Mouse (Mus musculus): ENCODE data around the gene Shf. TPM values are rescaled to one million over a fixed set of nuclear protein-coding genes. Genes with fewer than 3 reads are reported as not detected.
"Not testable (repeated sequence)": the region's sequence is repeated elsewhere in the genome, so short reads cannot be mapped to it uniquely, and the experiment has no call there.

Shf gene
- 2.3 and 2.6 TPM in 2 replicates for polyA plus RNA-seq (2015; fragmentation: Nextera tagmentation; extraction: Ambion mirVana)

DNA sequence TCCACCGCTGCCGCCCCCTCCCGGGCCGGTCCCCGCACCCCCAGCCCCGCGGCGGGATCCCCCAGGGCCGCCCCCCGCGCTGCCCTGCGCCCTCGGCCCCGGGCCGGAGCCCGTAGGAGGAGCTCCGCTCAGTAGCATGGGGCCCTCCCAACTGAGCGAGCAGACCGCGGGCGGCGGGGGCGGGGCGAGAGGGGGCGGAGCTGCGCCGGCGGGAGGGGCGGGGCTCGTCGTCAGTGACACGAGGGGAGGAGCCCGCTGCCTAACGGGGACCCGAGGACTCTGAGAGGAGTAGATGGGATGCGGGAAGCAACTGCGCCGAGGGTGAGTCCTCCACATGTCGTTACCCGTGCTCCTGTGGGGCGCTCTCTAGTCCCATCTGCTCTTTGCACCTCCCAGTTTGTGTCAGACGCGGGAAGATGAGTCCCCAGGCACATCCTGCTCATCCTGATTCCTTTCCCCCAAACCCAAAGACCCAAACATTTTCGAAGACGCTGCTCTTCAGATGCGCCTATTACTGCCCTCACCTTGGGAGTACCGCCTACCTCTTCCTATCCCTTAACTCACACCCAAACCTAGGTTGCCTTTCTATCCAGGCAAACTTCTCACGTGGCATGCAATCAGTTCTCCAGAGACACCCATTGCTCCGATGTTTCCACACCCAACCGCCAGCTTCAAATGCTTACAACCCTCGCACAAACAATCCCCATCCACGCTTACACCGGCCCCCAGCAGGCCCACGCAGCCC is at the start of gene Shf:
Gene Shf (minus strand): TSS at position 168 of the 745 bp plus-strand sequence.
- Histone ChIP-seq H3K27me3 (replicated peaks) (no peaks in the 10 kb centered on the region), H3K9me3 (no peaks in the 10 kb centered on the region), H3K27ac (peak within 1 kb of the TSS; percentile 37; the same call in 1 of the 2 replicates), H3K36me3 (no peaks in the 10 kb centered on the region), H3K4me1 (peaks cover 13% of the 10 kb centered on the region), H3K4me3 (replicated peaks) (peak within 1 kb of the TSS; percentile 58), H3K4me2 (peak within 1 kb of the TSS; percentile 68), H3K9ac (peak within 1 kb of the TSS; percentile 82)
- WGBS: 1% methylated on average over 49 of the region's 54 CpGs
- peak; percentile 93 for ATAC-seq (ENCODE audit: insufficient read depth, low FRiP score, low read depth)

GRCm38 (mm10) chr2:122408928-122409327 is 40.0 kb upstream of the Shf start:
- Histone ChIP-seq H3K27me3 (replicated peaks) (no peaks in the 10 kb centered on the region), H3K9me3 (no peaks in the 10 kb centered on the region), H3K9ac (no peak overlapping the region), H3K27ac (no peak overlapping the region), H3K4me2 (no peak overlapping the region), H3K4me1 (no peaks in the 10 kb centered on the region), H3K36me3 (no peaks in the 10 kb centered on the region), H3K4me3 (replicated peaks) (no peak overlapping the region)
- WGBS: 78% methylated on average over 7 of the region's 7 CpGs
- no peak for ATAC-seq (ENCODE audit: insufficient read depth, low FRiP score, low read depth)

- H3K9ac ChIP-seq: no peak overlapping the region
- no peaks in the 10 kb centered on the region for H3K36me3 ChIP-seq
- ATAC-seq (ENCODE audit: insufficient read depth, low FRiP score, low read depth): no peak
- 86% methylated on average over 2 of the region's 2 CpGs for WGBS
- no peaks in the 10 kb centered on the region for H3K4me1 ChIP-seq
- H3K27ac ChIP-seq: no peak overlapping the region
- no peak overlapping the region for H3K4me3 ChIP-seq (replicated peaks)
- no peaks in the 10 kb centered on the region for H3K27me3 ChIP-seq (replicated peaks)
- H3K4me2 ChIP-seq: no peak overlapping the region
- no peaks in the 10 kb centered on the region for H3K9me3 ChIP-seq
These were observed 38.6 kb upstream of the Shf start for GRCm38 (mm10) chr2:122407607-122408006.

- ATAC-seq (ENCODE audit: insufficient read depth, low FRiP score, low read depth): no peak
These were observed 27.2 kb upstream of the Shf start for GRCm38 (mm10) chr2:122396150-122396549.

GRCm38 (mm10) chr2:122387135-122387534 is 18.2 kb upstream of the Shf start:
- not testable (repeated sequence) for H3K4me3 ChIP-seq (replicated peaks); H3K9ac ChIP-seq; H3K9me3 ChIP-seq; H3K36me3 ChIP-seq; H3K27me3 ChIP-seq (replicated peaks); H3K27ac ChIP-seq; H3K4me1 ChIP-seq; ATAC-seq (ENCODE audit: insufficient read depth, low FRiP score, low read depth); H3K4me2 ChIP-seq
- WGBS: 96% methylated on average over 3 of the region's 3 CpGs

More at GRCm38 (mm10) chr2:122396150-122396549, 27.2 kb upstream of the Shf start:
- no peak overlapping the region for H3K27ac ChIP-seq
- H3K36me3 ChIP-seq: no peaks in the 10 kb centered on the region
- no peaks in the 10 kb centered on the region for H3K27me3 ChIP-seq (replicated peaks)
- WGBS: 86% methylated on average over 1 of the region's 1 CpGs
- H3K4me3 ChIP-seq (replicated peaks): no peak overlapping the region
- H3K9me3 ChIP-seq: no peaks in the 10 kb centered on the region
- H3K4me1 ChIP-seq: no peaks in the 10 kb centered on the region
- no peak overlapping the region for H3K9ac ChIP-seq
- H3K4me2 ChIP-seq: no peak overlapping the region

- Histone ChIP-seq H3K36me3 (no peaks in the 10 kb centered on the region), H3K9me3 (no peaks in the 10 kb centered on the region), H3K4me1 (no peaks in the 10 kb centered on the region), H3K4me3 (replicated peaks) (no peak overlapping the region), H3K27ac (no peak overlapping the region), H3K4me2 (no peak overlapping the region), H3K9ac (no peak overlapping the region), H3K27me3 (replicated peaks) (no peaks in the 10 kb centered on the region)
- WGBS: 41% methylated on average over 3 of the region's 3 CpGs
- ATAC-seq (ENCODE audit: insufficient read depth, low FRiP score, low read depth): no peak
These were observed 16.1 kb upstream of the Shf start for GRCm38 (mm10) chr2:122385095-122385494.

DNA sequence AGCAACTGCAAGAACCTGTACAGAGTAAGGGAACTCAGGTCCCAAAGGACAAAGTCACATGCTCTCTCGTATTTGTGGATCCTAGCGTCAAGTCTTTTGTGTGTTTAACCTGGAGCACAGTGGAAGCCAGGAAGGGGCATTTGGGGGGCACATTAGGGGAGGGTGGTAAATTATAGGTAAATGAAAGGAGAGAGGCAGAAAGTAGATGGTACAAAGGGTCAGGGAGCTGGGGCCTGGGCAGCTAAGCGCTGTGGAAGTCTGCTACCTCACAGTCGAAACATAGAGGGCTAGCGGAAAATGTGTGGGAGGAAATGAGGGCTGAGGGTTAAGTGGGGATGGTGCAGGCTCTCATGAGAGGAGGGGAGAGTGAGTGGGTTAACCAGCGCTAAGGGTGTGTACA is 13.2 kb upstream of the Shf start:
- ATAC-seq (ENCODE audit: insufficient read depth, low FRiP score, low read depth): no peak
- no peak overlapping the region for H3K9ac ChIP-seq
- no peaks in the 10 kb centered on the region for H3K9me3 ChIP-seq
- H3K27ac ChIP-seq: no peak overlapping the region
- no peaks in the 10 kb centered on the region for H3K27me3 ChIP-seq (replicated peaks)
- WGBS: 68% methylated on average over 6 of the region's 6 CpGs
- H3K4me1 ChIP-seq: peaks cover 2% of the 10 kb centered on the region; the same call in 1 of the 2 replicates
- no peaks in the 10 kb centered on the region for H3K36me3 ChIP-seq
- no peak overlapping the region for H3K4me2 ChIP-seq
- no peak overlapping the region for H3K4me3 ChIP-seq (replicated peaks)

- Histone ChIP-seq H3K36me3 (no peaks in the 10 kb centered on the region), H3K4me2 (no peak overlapping the region), H3K27ac (no peak overlapping the region), H3K4me1 (peaks cover 2% of the 10 kb centered on the region; the same call in 1 of the 2 replicates), H3K27me3 (replicated peaks) (no peaks in the 10 kb centered on the region), H3K9ac (no peak overlapping the region), H3K4me3 (replicated peaks) (no peak overlapping the region), H3K9me3 (no peaks in the 10 kb centered on the region)
- ATAC-seq (ENCODE audit: insufficient read depth, low FRiP score, low read depth): no peak
- 67% methylated on average over 16 of the region's 16 CpGs for WGBS
These were observed 12.6 kb upstream of the Shf start for GRCm38 (mm10) chr2:122381329-122382103.

DNA sequence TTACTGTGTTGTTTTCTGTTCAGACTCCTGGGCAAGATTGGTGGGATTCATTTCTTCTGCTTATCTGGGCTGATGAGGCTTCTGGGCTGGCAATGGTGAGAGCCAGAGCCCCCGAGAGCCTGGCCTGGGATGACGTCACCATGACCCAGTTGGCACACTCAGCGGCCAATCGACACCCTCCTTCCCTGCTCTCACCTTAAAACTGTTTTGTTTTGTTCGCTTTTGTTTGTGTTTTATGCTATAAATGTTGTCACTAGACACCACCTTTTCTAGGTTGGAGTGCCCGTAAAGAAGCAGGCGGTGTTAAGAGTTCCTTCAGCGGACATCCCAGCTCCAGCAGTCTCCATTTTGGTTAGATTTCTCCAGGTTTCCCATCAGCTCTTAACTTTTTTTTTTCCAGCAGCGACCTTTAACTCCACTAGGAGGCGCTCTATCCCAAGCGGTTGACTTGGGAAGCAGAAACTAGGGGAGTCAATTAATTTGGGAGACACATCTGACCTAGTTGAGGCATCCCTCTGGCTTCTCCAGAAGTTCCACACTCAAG is 11.9 kb upstream of the Shf start:
- Histone ChIP-seq H3K27ac (no peak overlapping the region), H3K4me3 (replicated peaks) (peak overlapping the region; percentile 31), H3K4me1 (peaks cover 2% of the 10 kb centered on the region; the same call in 1 of the 2 replicates), H3K9ac (no peak overlapping the region), H3K27me3 (replicated peaks) (no peaks in the 10 kb centered on the region), H3K9me3 (no peaks in the 10 kb centered on the region), H3K36me3 (no peaks in the 10 kb centered on the region), H3K4me2 (peak overlapping the region; percentile 54)
- WGBS: 9% methylated on average over 11 of the region's 11 CpGs
- ATAC-seq (ENCODE audit: insufficient read depth, low FRiP score, low read depth): no peak

DNA sequence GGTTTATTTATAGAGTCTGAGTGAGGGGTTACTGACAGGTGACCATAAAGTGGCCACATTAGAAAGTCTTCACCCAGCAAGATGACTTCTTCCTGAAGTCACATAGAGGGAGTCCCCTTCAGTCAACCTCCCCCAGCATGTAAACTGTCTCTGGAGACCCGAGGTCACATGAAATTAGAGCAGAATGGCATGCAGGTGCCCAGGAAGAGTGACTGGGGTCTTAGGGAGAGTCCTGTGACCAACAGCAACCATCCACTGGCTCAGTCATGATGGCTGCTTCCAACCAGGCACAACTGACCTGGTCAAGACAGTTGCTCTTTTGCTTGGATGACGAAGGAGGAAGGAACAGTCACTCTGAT is 10.3 kb upstream of the Shf start:
- Histone ChIP-seq H3K9ac (no peak overlapping the region), H3K4me2 (no peak overlapping the region), H3K9me3 (no peaks in the 10 kb centered on the region), H3K27ac (no peak overlapping the region), H3K4me3 (replicated peaks) (no peak overlapping the region), H3K4me1 (peaks cover 2% of the 10 kb centered on the region; the same call in 1 of the 2 replicates), H3K27me3 (replicated peaks) (no peaks in the 10 kb centered on the region), H3K36me3 (no peaks in the 10 kb centered on the region)
- no peak for ATAC-seq (ENCODE audit: insufficient read depth, low FRiP score, low read depth)
- WGBS: 47% methylated on average over 2 of the region's 2 CpGs

- ATAC-seq (ENCODE audit: insufficient read depth, low FRiP score, low read depth): no peak
- peaks cover 2% of the 10 kb centered on the region; the same call in 1 of the 2 replicates for H3K4me1 ChIP-seq
- H3K36me3 ChIP-seq: no peaks in the 10 kb centered on the region
- no peaks in the 10 kb centered on the region for H3K9me3 ChIP-seq
- H3K4me3 ChIP-seq (replicated peaks): peak overlapping the region; percentile 61
- peak overlapping the region; percentile 53 for H3K4me2 ChIP-seq
- no peak overlapping the region for H3K9ac ChIP-seq
- peak overlapping the region; percentile 26; the same call in 1 of the 2 replicates for H3K27ac ChIP-seq
- WGBS: 17% methylated on average over 8 of the region's 8 CpGs
- no peaks in the 10 kb centered on the region for H3K27me3 ChIP-seq (replicated peaks)
These were observed 9.7 kb upstream of the Shf start for GRCm38 (mm10) chr2:122378421-122379291.

Data from stomach, embryonic 15.5 days (tissue).